Mouse (Mus musculus): ENCODE data around the gene 2610001J05Rik. TPM values are rescaled to one million over a fixed set of nuclear protein-coding genes. Genes with fewer than 3 reads are reported as not detected.
A peak's percentile ranks its signal among the peaks of the same experiment; 100 is the strongest.

2610001J05Rik gene
- total and polyA plus RNA-seq, 2 experiments from 2014 or later = 15.6 to 122 TPM

GRCm38 (mm10) chr6:13832770-13833169, 38.5 kb downstream of the 2610001J05Rik start:
- no peaks in the 10 kb centered on the region for H3K27me3 ChIP-seq (ENCODE audit: insufficient read depth, low read length)
- no peak for TF ChIP-seq CTCF (IDR thresholded peaks at IDR 0.05; ENCODE audit: low read depth)
- no peak overlapping the region for H3K27ac ChIP-seq
- H3K36me3 ChIP-seq (ENCODE audit: insufficient read depth, low read length) = no peaks in the 10 kb centered on the region
- DNase-seq (ENCODE audit: low spot score) (no peak), ATAC-seq (no peak)
- no peak overlapping the region for H3K9ac ChIP-seq (replicated peaks; ENCODE audit: low read length)
- peaks cover 6% of the 10 kb centered on the region; the same call in 1 of the 2 replicates for H3K4me1 ChIP-seq (ENCODE audit: insufficient read depth, low read length)
- 55% methylated on average over 2 of the region's 2 CpGs for WGBS
- no peaks in the 10 kb centered on the region for H3K9me3 ChIP-seq (ENCODE audit: low read length)
- H3K4me3 ChIP-seq (ENCODE audit: low read length) = no peak overlapping the region; the same call in 1 of the 2 replicates
- peak overlapping the region; percentile 40 for H3K4me2 ChIP-seq (ENCODE audit: low read depth, low read length)

- H3K36me3 ChIP-seq (ENCODE audit: insufficient read depth, low read length) = no peaks in the 10 kb centered on the region
- H3K4me3 ChIP-seq (ENCODE audit: low read length) = no peak overlapping the region
- DNase-seq (ENCODE audit: low spot score) = no peak
- H3K27ac ChIP-seq = no peak overlapping the region
- no peak for TF ChIP-seq CTCF (IDR thresholded peaks at IDR 0.05; ENCODE audit: low read depth)
- no peak overlapping the region for H3K9ac ChIP-seq (replicated peaks; ENCODE audit: low read length)
- H3K4me2 ChIP-seq (ENCODE audit: low read depth, low read length) = no peak overlapping the region
- ATAC-seq = no peak
- peaks cover 6% of the 10 kb centered on the region; the same call in 1 of the 2 replicates for H3K4me1 ChIP-seq (ENCODE audit: insufficient read depth, low read length)
- H3K9me3 ChIP-seq (ENCODE audit: low read length) = no peaks in the 10 kb centered on the region
- no peaks in the 10 kb centered on the region for H3K27me3 ChIP-seq (ENCODE audit: insufficient read depth, low read length)
- WGBS = 87% methylated on average over 1 of the region's 1 CpGs
Measured at GRCm38 (mm10) chr6:13828877-13829276, 42.4 kb downstream of the 2610001J05Rik start.

Other genes with a start within 250 kb of the 2610001J05Rik start
- 19.4 and 20.6 TPM in 2 replicates for gene Bmt2, start 193.6 kb downstream of the 2610001J05Rik start, total RNA-seq (2014; rRNA removed)
- gene Bmt2, start 193.6 kb downstream of the 2610001J05Rik start, polyA plus RNA-seq (2015; fragmentation: Nextera tagmentation; extraction: Ambion mirVana) = 11.2 and 11.8 TPM in 2 replicates
- gene Gpr85, start 31.6 kb downstream of the 2610001J05Rik start, total RNA-seq (2014; rRNA removed) = 77.8 and 84.3 TPM in 2 replicates
- 87.5 and 89.1 TPM in 2 replicates for gene Gpr85, start 31.6 kb downstream of the 2610001J05Rik start, polyA plus RNA-seq (2015; fragmentation: Nextera tagmentation; extraction: Ambion mirVana)